Mouse (Mus musculus) midbrain, postnatal 0 days (tissue): ENCODE data around the gene Fermt3. TPM values are rescaled to one million over a fixed set of nuclear protein-coding genes. Genes with fewer than 3 reads are reported as not detected.

Experiments
- ATAC-seq: fragments of 200-750 bp; cut with Nextera tagmentation; 2 replicates; pipeline ENCODE4 v1.8.0; 2017; ENCODE audit warnings: moderate number of reproducible peaks, mild to moderate bottlenecking, moderate TSS enrichment, moderate library complexity; ENCODE audit not compliant: low FRiP score
- DNase-seq: peaks from one replicate; pipeline ENCODE4 v3.0.0-alpha.2; 2015; ENCODE audit warnings: low spot score
- H3K27ac ChIP-seq: fragments of 300-500 bp; sonication (generic); 2 replicates; pipeline ENCODE4 v1.5.1; 2014; ENCODE audit warnings: low read depth, mild to moderate bottlenecking, low read length, mixed read lengths
- H3K27me3 ChIP-seq: fragments of 300-500 bp; sonication (generic); 2 replicates; pipeline ENCODE4 v1.6.1; 2014; ENCODE audit warnings: low read length, control low read depth, mixed read lengths; ENCODE audit not compliant: insufficient read depth
- H3K36me3 ChIP-seq: fragments of 300-500 bp; sonication (generic); 2 replicates; pipeline ENCODE4 v1.6.1; 2014; ENCODE audit warnings: low read length, control low read depth, mixed read lengths; ENCODE audit not compliant: insufficient read depth
- H3K4me1 ChIP-seq: fragments of 300-500 bp; sonication (generic); 2 replicates; pipeline ENCODE4 v1.6.1; 2014; ENCODE audit warnings: mild to moderate bottlenecking, control low read depth, antibody characterized with exemption, low read length, mixed read lengths; ENCODE audit not compliant: insufficient read depth
- H3K4me2 ChIP-seq: fragments of 300-500 bp; sonication (generic); 2 replicates; pipeline ENCODE4 v1.6.1; 2014; ENCODE audit warnings: low read depth, mild to moderate bottlenecking, low read length, mixed read lengths; ENCODE audit not compliant: poor library complexity, severe bottlenecking
- H3K4me3 ChIP-seq: fragments of 300-500 bp; sonication (generic); 2 replicates; pipeline ENCODE4 v1.5.1; 2014; ENCODE audit warnings: low read depth, mild to moderate bottlenecking, low read length, moderate library complexity
- H3K9ac ChIP-seq: fragments of 300-500 bp; sonication (generic); replicated peaks from 2 replicates; pipeline ENCODE4 v1.6.1; 2014; ENCODE audit warnings: mild to moderate bottlenecking, low read length, moderate library complexity, mixed read lengths; ENCODE audit not compliant: poor library complexity, severe bottlenecking
- H3K9me3 ChIP-seq: fragments of 300-500 bp; sonication (generic); 2 replicates; pipeline ENCODE4 v1.6.1; 2016; ENCODE audit warnings: low read length, control low read depth
- CTCF ChIP-seq: IDR thresholded peaks from 2 replicates; pipeline ENCODE4 v1.5.1; 2016; ENCODE audit warnings: antibody characterized with exemption, mild to moderate bottlenecking
- WGBS: fragments of 180-500 bp; shearing (Covaris S2); extraction: QIAGEN DNeasy Blood & Tissue Kit; methylation state at CpG from one replicate; pipeline ENCODE4 v1.1.7; 2014; 5-methylcytosine and 5-hydroxymethylcytosine counted together
- polyA plus RNA-seq: library from polyadenylated mRNA; unstranded; fragments of >200 nt; fragmentation: Nextera tagmentation; extraction: Ambion mirVana; gene quantifications from 2 replicates; pipeline ENCODE4 v1.2.1, GENCODE M21; 2015
- total RNA-seq: library from RNA; depleted of rRNA; stranded (reverse); fragments of >200 nt; gene quantifications from 2 replicates; pipeline ENCODE4 v1.2.3, GENCODE M21; 2014; rRNA removed

Fermt3 gene
- total RNA-seq (5.6 and 6.2 TPM in 2 replicates), polyA plus RNA-seq (3.0 and 3.4 TPM in 2 replicates)

GRCm38 (mm10) chr19:7019191-7019590, at the start of gene Fermt3:
Gene Fermt3, minus strand, starts transcription at chr19:7019469.
- no peak within 1 kb of the TSS for H3K4me2 ChIP-seq
- ATAC-seq (no peak), DNase-seq (no peak)
- TF ChIP-seq CTCF, result no peak
- no peaks in the 10 kb centered on the region for H3K27me3 ChIP-seq
- no peak within 1 kb of the TSS for H3K9ac ChIP-seq
- 91% methylated on average over 5 of the region's 5 CpGs for WGBS
- no peaks in the 10 kb centered on the region for H3K4me1 ChIP-seq
- H3K4me3 ChIP-seq, result no peak within 1 kb of the TSS
- H3K27ac ChIP-seq, result 0 out of 2 replicates have a peak within 1 kb of the TSS, but pooled peaks have one; percentile 12
- H3K36me3 ChIP-seq, result peaks cover 47% of the 10 kb centered on the region
- H3K9me3 ChIP-seq, result no peaks in the 10 kb centered on the region

GRCm38 (mm10) chr19:7068136-7068535, 48.9 kb upstream of the Fermt3 start:
- H3K4me3 ChIP-seq, result no peak overlapping the region
- WGBS, result 1% methylated on average over 14 of the region's 14 CpGs
- peak; percentile 95 for TF ChIP-seq CTCF
- 0 out of 2 replicates have a peak overlapping the region, but pooled peaks have one; percentile 12 for H3K4me2 ChIP-seq
- 0 out of 2 replicates have a peak, but pooled peaks cover 5% of the 10 kb centered on the region for H3K27me3 ChIP-seq
- peak; percentile 78 for DNase-seq
- H3K27ac ChIP-seq, result no peak overlapping the region
- H3K9ac ChIP-seq, result no peak overlapping the region
- H3K9me3 ChIP-seq, result no peaks in the 10 kb centered on the region
- H3K4me1 ChIP-seq, result peaks cover 10% of the 10 kb centered on the region; the same call in 1 of the 2 replicates
- H3K36me3 ChIP-seq, result no peaks in the 10 kb centered on the region
- ATAC-seq, result peak; percentile 67

- no peak overlapping the region for H3K27ac ChIP-seq
- H3K27me3 ChIP-seq, result 0 out of 2 replicates have a peak, but pooled peaks cover 5% of the 10 kb centered on the region
- no peak overlapping the region for H3K9ac ChIP-seq
- no peak for TF ChIP-seq CTCF
- DNase-seq (no peak), ATAC-seq (0 out of 2 replicates have a peak, but pooled peaks have one; percentile 1)
- H3K4me2 ChIP-seq, result no peak overlapping the region
- H3K9me3 ChIP-seq, result no peaks in the 10 kb centered on the region
- H3K36me3 ChIP-seq, result no peaks in the 10 kb centered on the region
- WGBS, result 52% methylated on average over 20 of the region's 20 CpGs
- H3K4me3 ChIP-seq, result no peak overlapping the region
- peaks cover 10% of the 10 kb centered on the region; the same call in 1 of the 2 replicates for H3K4me1 ChIP-seq
Measured at GRCm38 (mm10) chr19:7067344-7068050, 48.2 kb upstream of the Fermt3 start.

GRCm38 (mm10) chr19:7066828-7067342, 47.6 kb upstream of the Fermt3 start:
- no peak for ATAC-seq
- 44% methylated on average over 7 of the region's 8 CpGs for WGBS
- no peak for DNase-seq
- Histone ChIP-seq H3K9ac (no peak overlapping the region), H3K27ac (no peak overlapping the region), H3K27me3 (no peaks in the 10 kb centered on the region), H3K4me3 (no peak overlapping the region), H3K4me2 (no peak overlapping the region), H3K36me3 (no peaks in the 10 kb centered on the region), H3K9me3 (no peaks in the 10 kb centered on the region), H3K4me1 (peaks cover 10% of the 10 kb centered on the region; the same call in 1 of the 2 replicates)
- no peak for TF ChIP-seq CTCF

GRCm38 (mm10) chr19:7066034-7066827, 47.0 kb upstream of the Fermt3 start:
- no peak for ATAC-seq
- no peaks in the 10 kb centered on the region for H3K9me3 ChIP-seq
- peaks cover 10% of the 10 kb centered on the region; the same call in 1 of the 2 replicates for H3K4me1 ChIP-seq
- 0 out of 2 replicates have a peak overlapping the region, but pooled peaks have one; percentile 13 for H3K9ac ChIP-seq
- no peaks in the 10 kb centered on the region for H3K36me3 ChIP-seq
- H3K4me3 ChIP-seq, result no peak overlapping the region
- 30% methylated on average over 14 of the region's 15 CpGs for WGBS
- H3K27ac ChIP-seq, result no peak overlapping the region
- H3K4me2 ChIP-seq, result peak overlapping the region; percentile 6; the same call in 1 of the 2 replicates
- DNase-seq, result peak; percentile 56
- no peaks in the 10 kb centered on the region for H3K27me3 ChIP-seq
- no peak for TF ChIP-seq CTCF
